In genomic region chr11:98682811-98683210, GRCm38 (mm10) we compare ENCODE assay signal across 8 mouse cellular contexts. TPM values are rescaled to one million over a fixed set of nuclear protein-coding genes. Genes with fewer than 3 reads are reported as not detected.
DNase-seq lines count a peak whose midpoint lies in the region; ATAC-seq and TF ChIP-seq lines count a peak whose summit lies in the region.

No protein-coding gene starts in this region.

- no peaks in the 10 kb centered on the region for H3K9me3 ChIP-seq in heart, embryonic 13.5 days
- H3K9me3 ChIP-seq in G1E (replicated peaks) = no peaks in the 10 kb centered on the region
- no peaks in the 10 kb centered on the region for H3K9me3 ChIP-seq in forebrain, embryonic 16.5 days (ENCODE audit: control insufficient read depth, low read length)
- H3K9me3 ChIP-seq in midbrain, embryonic 10.5 days (replicated peaks) = no peaks in the 10 kb centered on the region

- H3K27me3 ChIP-seq in heart, embryonic 13.5 days (replicated peaks) = no peaks in the 10 kb centered on the region
- H3K27me3 ChIP-seq in G1E (ENCODE audit: insufficient read depth, low read length) = peaks cover 4% of the 10 kb centered on the region
- no peaks in the 10 kb centered on the region for H3K27me3 ChIP-seq in forebrain, embryonic 16.5 days (replicated peaks; ENCODE audit: control insufficient read depth, insufficient read depth, low read length)
- H3K27me3 ChIP-seq in midbrain, embryonic 10.5 days (ENCODE audit: low read depth, poor library complexity, severe bottlenecking) = no peaks in the 10 kb centered on the region

- intact Hi-C loops in heart, postnatal 25 days (cut with DNase I) = no loop called here

- peaks cover 35% of the 10 kb centered on the region for H3K36me3 ChIP-seq in heart, embryonic 13.5 days
- peaks cover 37% of the 10 kb centered on the region for H3K36me3 ChIP-seq in G1E (replicated peaks)
- peaks cover 12% of the 10 kb centered on the region for H3K36me3 ChIP-seq in forebrain, embryonic 16.5 days (ENCODE audit: control insufficient read depth, insufficient read depth)
- H3K36me3 ChIP-seq in midbrain, embryonic 10.5 days = peaks cover 34% of the 10 kb centered on the region

- WGBS in heart, embryonic 13.5 days = under 1% methylated on average over 23 of the region's 23 CpGs
- WGBS in forebrain, embryonic 16.5 days = 0% methylated on average over 23 of the region's 23 CpGs
- WGBS in midbrain, embryonic 10.5 days = under 1% methylated on average over 23 of the region's 23 CpGs

- peak overlapping the region; percentile 85 for H3K27ac ChIP-seq in heart, embryonic 13.5 days (replicated peaks)
- H3K27ac ChIP-seq in forebrain, embryonic 16.5 days (ENCODE audit: low read length) = peak overlapping the region; percentile 58
- H3K27ac ChIP-seq in midbrain, embryonic 10.5 days (replicated peaks) = peak overlapping the region; percentile 96

- peak overlapping the region; percentile 96 for H3K4me3 ChIP-seq in heart, embryonic 13.5 days
- H3K4me3 ChIP-seq in G1E (ENCODE audit: low read depth, low read length) = peak overlapping the region; percentile 96
- peak overlapping the region; percentile 100 for H3K4me3 ChIP-seq in forebrain, embryonic 16.5 days (replicated peaks; ENCODE audit: low read length)
- H3K4me3 ChIP-seq in midbrain, embryonic 10.5 days = peak overlapping the region; percentile 70

- no peak for TF ChIP-seq CTCF in G1E (IDR thresholded peaks at IDR 0.05; ENCODE audit: low read depth, low read length)

- peaks cover 19% of the 10 kb centered on the region for H3K4me1 ChIP-seq in heart, embryonic 13.5 days
- H3K4me1 ChIP-seq in G1E (ENCODE audit: insufficient read depth, low read depth, low read length) = peaks cover 54% of the 10 kb centered on the region
- peaks cover 15% of the 10 kb centered on the region for H3K4me1 ChIP-seq in forebrain, embryonic 16.5 days (replicated peaks; ENCODE audit: control insufficient read depth, insufficient read depth, low read length)
- peaks cover 19% of the 10 kb centered on the region for H3K4me1 ChIP-seq in midbrain, embryonic 10.5 days

- DNase-seq in heart, postnatal 25 days (ENCODE audit: low spot score) = no peak
- DNase-seq in G1E (ENCODE audit: low spot score) = peak; percentile 36
- peak; percentile 18 for DNase-seq in midbrain, embryonic 10.5 days (ENCODE audit: low spot score)
- DNase-seq in gastrocnemius, postnatal 25 days = no peak
- DNase-seq in ovary, postnatal 10 days (ENCODE audit: low spot score) = no peak
- DNase-seq in left cerebral cortex, adult 11 months (ENCODE audit: low spot score) = no peak

- H3K9ac ChIP-seq in heart, embryonic 13.5 days = peak overlapping the region; percentile 99
- peak overlapping the region; percentile 99 for H3K9ac ChIP-seq in forebrain, embryonic 16.5 days (replicated peaks; ENCODE audit: low read depth, low read length)

- peak; percentile 21; the same call in 1 of the 2 replicates for ATAC-seq in heart, embryonic 13.5 days (ENCODE audit: extremely low read depth, insufficient number of reproducible peaks, low FRiP score, low TSS enrichment)
- no peak for ATAC-seq in G1E (ENCODE audit: extremely low read depth, insufficient number of reproducible peaks, low FRiP score, poor library complexity, severe bottlenecking)
- peak; percentile 14 for ATAC-seq in forebrain, embryonic 16.5 days

- H3K4me2 ChIP-seq in heart, embryonic 13.5 days = peak overlapping the region; percentile 86
- H3K4me2 ChIP-seq in forebrain, embryonic 16.5 days (ENCODE audit: low read length) = peak overlapping the region; percentile 95

RNA-seq across cellular contexts. Expression of gene Psmd3, which starts 0.5 kb away (rescaled TPM):
- 165 and 167 TPM in 2 replicates for polyA plus RNA-seq in heart, embryonic 13.5 days (2015; fragmentation: Nextera tagmentation; extraction: Ambion mirVana)
- total RNA-seq in heart, postnatal 25 days (2021) = 100 to 1,000 TPM in 1 of 2 experiments, 10 to 100 TPM in 1; 98.7 to 104 TPM
- total RNA-seq in G1E (2014; fragmentation: Nextera tagmentation) (69.2 and 71.4 TPM in 2 replicates), G1E (2017) (75.6 and 76.1 TPM in 2 replicates)
- 204 and 206 TPM in 2 replicates for polyA plus RNA-seq in G1E (2012)
- 197 and 201 TPM in 2 replicates for polyA plus RNA-seq in forebrain, embryonic 16.5 days (2015; fragmentation: Nextera tagmentation; extraction: Ambion mirVana)
- 246 and 258 TPM in 2 replicates for polyA plus RNA-seq in midbrain, embryonic 10.5 days (2016; fragmentation: Nextera tagmentation; extraction: Ambion mirVana)
- 10 to 100 TPM; 86.2 to 91.5 TPM for total RNA-seq in gastrocnemius, postnatal 25 days (2021)

RNA-seq across cellular contexts. Expression of gene Csf3, which starts 18.3 kb away (rescaled TPM):
- polyA plus RNA-seq in heart, embryonic 13.5 days (2015; fragmentation: Nextera tagmentation; extraction: Ambion mirVana) = not detected in 2 replicates
- total RNA-seq in heart, postnatal 25 days (2021) = not detected
- total RNA-seq in G1E (2014; fragmentation: Nextera tagmentation) (not detected in 2 replicates), G1E (2017) (0.27 TPM in 1 of 2 replicates, not detected in the other)
- polyA plus RNA-seq in G1E (2012) = not detected in 2 replicates
- polyA plus RNA-seq in forebrain, embryonic 16.5 days (2015; fragmentation: Nextera tagmentation; extraction: Ambion mirVana) = not detected in 2 replicates
- polyA plus RNA-seq in midbrain, embryonic 10.5 days (2016; fragmentation: Nextera tagmentation; extraction: Ambion mirVana) = not detected in 2 replicates
- total RNA-seq in gastrocnemius, postnatal 25 days (2021) = not detected

RNA-seq across cellular contexts. Expression of gene Gsdma, which starts 18.7 kb away (rescaled TPM):
- 0.12 TPM in 1 of 2 replicates, not detected in the other for polyA plus RNA-seq in heart, embryonic 13.5 days (2015; fragmentation: Nextera tagmentation; extraction: Ambion mirVana)
- total RNA-seq in heart, postnatal 25 days (2021) = not detected
- total RNA-seq in G1E (2014; fragmentation: Nextera tagmentation) (not detected in 2 replicates), G1E (2017) (not detected in 2 replicates)
- 0.03 TPM in 1 of 2 replicates, not detected in the other for polyA plus RNA-seq in G1E (2012)
- polyA plus RNA-seq in forebrain, embryonic 16.5 days (2015; fragmentation: Nextera tagmentation; extraction: Ambion mirVana) = not detected in 2 replicates
- not detected in 2 replicates for polyA plus RNA-seq in midbrain, embryonic 10.5 days (2016; fragmentation: Nextera tagmentation; extraction: Ambion mirVana)
- under 1 TPM; 0.23 to 0.24 TPM for total RNA-seq in gastrocnemius, postnatal 25 days (2021)

RNA-seq across cellular contexts. Expression of gene Gsdma2, which starts 36.3 kb away (rescaled TPM):
- polyA plus RNA-seq in heart, embryonic 13.5 days (2015; fragmentation: Nextera tagmentation; extraction: Ambion mirVana) = not detected in 2 replicates
- total RNA-seq in heart, postnatal 25 days (2021) = under 1 TPM in 1 of 2 experiments, not detected in 1; 0.31 TPM
- total RNA-seq in G1E (2014; fragmentation: Nextera tagmentation) = not detected in 2 replicates
- total RNA-seq in G1E (2017) = 0.23 and 0.27 TPM in 2 replicates
- polyA plus RNA-seq in G1E (2012) = not detected in 2 replicates
- not detected in 2 replicates for polyA plus RNA-seq in forebrain, embryonic 16.5 days (2015; fragmentation: Nextera tagmentation; extraction: Ambion mirVana)
- not detected in 2 replicates for polyA plus RNA-seq in midbrain, embryonic 10.5 days (2016; fragmentation: Nextera tagmentation; extraction: Ambion mirVana)
- not detected for total RNA-seq in gastrocnemius, postnatal 25 days (2021)

RNA-seq across cellular contexts. Expression of gene Med24, which starts 46.4 kb away (rescaled TPM):
- 35.1 and 37.4 TPM in 2 replicates for polyA plus RNA-seq in heart, embryonic 13.5 days (2015; fragmentation: Nextera tagmentation; extraction: Ambion mirVana)
- total RNA-seq in heart, postnatal 25 days (2021) = 10 to 100 TPM; 45.2 to 48.8 TPM
- total RNA-seq in G1E (2014; fragmentation: Nextera tagmentation) (55.8 and 95.6 TPM in 2 replicates), G1E (2017) (37.8 and 39.7 TPM in 2 replicates)
- polyA plus RNA-seq in G1E (2012) = 83.8 and 109 TPM in 2 replicates
- 88.8 and 93.7 TPM in 2 replicates for polyA plus RNA-seq in forebrain, embryonic 16.5 days (2015; fragmentation: Nextera tagmentation; extraction: Ambion mirVana)
- polyA plus RNA-seq in midbrain, embryonic 10.5 days (2016; fragmentation: Nextera tagmentation; extraction: Ambion mirVana) = 74.1 and 82.2 TPM in 2 replicates
- 10 to 100 TPM; 42.7 to 46.9 TPM for total RNA-seq in gastrocnemius, postnatal 25 days (2021)

Comparison
In these comparisons a context has a peak if more than half of its experiments do, and no peak if none do; other contexts are left out.
1. DNase-seq: peak in G1E (single experiment) and midbrain, embryonic 10.5 days (single experiment); none in heart, postnatal 25 days (single experiment), gastrocnemius, postnatal 25 days (single experiment), ovary, postnatal 10 days (single experiment) and left cerebral cortex, adult 11 months (single experiment).
2. Peak in every context shown above with its lines, with median percentiles within 50 percentile points of each other: H3K27ac ChIP-seq and H3K4me3 ChIP-seq.